Mouse (Mus musculus) erythroblast, embryonic 14.5 days (primary cell): ENCODE data around the gene Rhobtb1. TPM values are rescaled to one million over a fixed set of nuclear protein-coding genes. Genes with fewer than 3 reads are reported as not detected.

Experiments
- H3K27me3 ChIP-seq: 2 replicates; pipeline ENCODE4 v1.6.1; 2012; ENCODE audit warnings: inconsistent platforms; ENCODE audit not compliant: control insufficient read depth
- H3K36me3 ChIP-seq: 2 replicates; pipeline ENCODE4 v1.6.1; 2012; ENCODE audit warnings: mild to moderate bottlenecking, inconsistent platforms; ENCODE audit not compliant: control insufficient read depth
- H3K4me1 ChIP-seq: 2 replicates; pipeline ENCODE4 v1.6.1; 2012; ENCODE audit warnings: inconsistent platforms; ENCODE audit not compliant: control insufficient read depth
- H3K4me3 ChIP-seq: replicated peaks from 2 replicates; pipeline ENCODE3; 2012; ENCODE audit warnings: moderate library complexity, mild to moderate bottlenecking, inconsistent platforms
- H3K9me3 ChIP-seq: 2 replicates; pipeline ENCODE4 v1.6.1; 2012; ENCODE audit warnings: low read length, inconsistent platforms, mixed read lengths; ENCODE audit not compliant: control insufficient read depth
- GATA1 ChIP-seq: IDR thresholded peaks from 2 replicates; pipeline ENCODE4 v1.6.1; 2012; ENCODE audit warnings: low read length, inconsistent platforms, mixed read lengths
- TAL1 ChIP-seq: IDR thresholded peaks from 3 replicates; pipeline ENCODE4 v1.6.1; 2012; ENCODE audit warnings: low read length, inconsistent platforms, mixed read lengths
- polyA plus RNA-seq: library from polyadenylated mRNA; stranded (reverse); fragments of >175 nt; gene quantifications from 2 replicates; pipeline ENCODE4 v1.2.3, GENCODE M21; 2012

Gene Rhobtb1
- polyA plus RNA-seq, 1 experiment = 0.03 TPM

DNA sequence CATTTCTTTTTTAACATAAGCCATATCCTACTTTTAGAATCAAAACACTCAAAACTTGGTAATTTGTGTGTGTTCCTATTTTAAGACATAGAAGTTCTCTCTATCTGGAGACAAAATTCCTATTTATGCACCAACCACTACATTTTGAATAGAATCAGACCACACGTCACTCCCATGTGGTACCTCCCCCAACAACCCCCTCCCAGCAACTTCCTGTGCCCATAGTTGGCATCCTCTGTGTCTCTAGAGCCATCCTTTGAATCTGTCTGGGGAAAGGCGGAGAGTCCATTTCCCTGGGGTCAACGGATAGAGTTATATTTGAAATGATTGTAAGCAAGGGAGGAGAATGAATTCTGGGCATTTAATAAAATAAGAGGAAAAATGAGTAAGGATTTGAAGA lies 24.9 kb downstream of the Rhobtb1 start:
- TF ChIP-seq TAL1 = no peak
- TF ChIP-seq GATA1 = no peak
- Histone ChIP-seq H3K9me3 (peaks cover 4% of the 10 kb centered on the region; the same call in 1 of the 2 replicates), H3K4me3 (no peak overlapping the region), H3K4me1 (no peaks in the 10 kb centered on the region), H3K27me3 (no peaks in the 10 kb centered on the region), H3K36me3 (no peaks in the 10 kb centered on the region)

DNA sequence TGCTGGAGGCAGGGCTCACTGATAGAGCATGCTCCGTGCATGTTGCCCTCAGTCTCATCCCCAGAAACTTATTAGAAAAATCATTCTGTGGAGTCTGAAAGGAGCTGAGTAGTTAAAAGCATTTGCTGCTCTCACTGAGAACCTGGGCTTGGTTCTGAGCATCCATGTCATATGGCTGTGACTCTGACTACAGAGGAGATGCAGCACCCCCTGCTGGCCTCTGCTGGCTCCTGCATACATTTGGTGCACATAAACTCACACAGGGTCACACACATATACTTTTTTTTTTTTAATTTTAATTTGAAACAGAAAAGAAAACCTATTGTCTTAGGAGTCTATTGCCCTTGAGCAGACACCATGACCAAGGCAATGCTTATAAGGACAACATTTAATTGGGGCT lies 28.1 kb downstream of the Rhobtb1 start:
- no peak overlapping the region for H3K4me3 ChIP-seq

DNA sequence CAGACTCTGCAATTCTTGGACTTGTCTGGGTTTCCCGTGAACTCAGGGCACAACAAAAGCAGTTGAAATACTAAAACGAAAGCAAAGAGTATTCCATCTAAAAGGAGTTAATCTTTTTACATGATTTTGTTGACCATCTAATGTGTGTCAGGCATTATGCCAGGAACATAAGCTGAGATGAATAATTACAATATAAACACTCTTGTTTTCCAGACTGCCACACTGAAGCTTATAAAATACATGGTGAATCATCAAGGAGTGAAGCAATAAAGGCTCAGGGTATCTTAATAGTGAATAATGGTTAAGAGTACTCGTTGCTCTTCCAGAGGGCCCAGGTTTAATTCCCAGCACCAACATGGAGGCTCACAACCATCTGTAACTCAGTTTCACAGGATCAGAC lies 29.8 kb downstream of the Rhobtb1 start:
- H3K9me3 ChIP-seq = peaks cover 6% of the 10 kb centered on the region; the same call in 1 of the 2 replicates
- H3K36me3 ChIP-seq = no peaks in the 10 kb centered on the region
- H3K4me1 ChIP-seq = no peaks in the 10 kb centered on the region
- TF ChIP-seq GATA1 (no peak), TAL1 (no peak)
- no peaks in the 10 kb centered on the region for H3K27me3 ChIP-seq
- H3K4me3 ChIP-seq = no peak overlapping the region

More for the DNA sequence above, 28.1 kb downstream of the Rhobtb1 start:
- Histone ChIP-seq H3K9me3 (peaks cover 6% of the 10 kb centered on the region; the same call in 1 of the 2 replicates), H3K36me3 (no peaks in the 10 kb centered on the region), H3K27me3 (no peaks in the 10 kb centered on the region), H3K4me1 (no peaks in the 10 kb centered on the region)
- TF ChIP-seq GATA1 (no peak), TAL1 (no peak)

DNA sequence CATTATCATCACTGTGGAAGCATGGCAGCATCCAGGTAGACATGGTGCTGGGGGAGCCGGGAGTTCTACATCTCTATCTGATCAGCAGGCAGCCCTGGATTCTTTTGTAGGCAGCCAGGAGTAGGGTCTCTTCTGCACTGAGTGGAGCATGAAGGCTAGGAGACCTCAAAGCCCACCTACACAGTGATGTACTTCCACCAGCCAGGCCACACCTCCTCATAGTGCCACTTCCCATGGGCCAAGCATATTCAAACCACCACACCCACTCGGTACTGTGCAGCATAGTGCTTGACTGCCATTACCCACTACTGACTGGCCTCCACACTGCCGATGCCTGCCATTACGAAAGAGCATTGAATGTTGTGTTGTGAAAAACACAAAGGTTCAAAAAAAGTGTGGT lies 33.7 kb downstream of the Rhobtb1 start:
- no peak overlapping the region for H3K4me3 ChIP-seq
- TF ChIP-seq TAL1 (no peak), GATA1 (no peak)

DNA sequence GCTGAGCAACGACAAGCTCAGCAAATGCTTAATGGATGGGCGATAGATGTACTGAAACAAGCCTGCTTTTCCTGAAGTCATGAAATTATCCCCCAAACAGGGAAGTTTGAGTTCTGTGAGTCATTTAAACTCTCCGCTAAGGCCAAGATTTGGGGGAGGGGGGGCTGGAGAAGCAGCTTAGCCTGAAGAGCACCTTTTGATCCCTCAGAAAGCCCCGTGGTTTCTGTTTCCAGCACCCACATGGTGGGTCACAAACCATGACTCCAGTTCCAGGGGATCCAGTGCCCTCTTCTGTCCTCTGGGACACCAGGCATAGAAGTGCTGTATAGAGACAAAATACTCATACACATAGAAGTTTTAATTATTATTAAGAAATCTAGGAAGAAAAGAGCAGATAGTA lies 34.2 kb downstream of the Rhobtb1 start:
- peaks cover 2% of the 10 kb centered on the region; the same call in 1 of the 2 replicates for H3K9me3 ChIP-seq
- no peaks in the 10 kb centered on the region for H3K4me1 ChIP-seq
- no peak overlapping the region for H3K4me3 ChIP-seq
- no peaks in the 10 kb centered on the region for H3K36me3 ChIP-seq
- TF ChIP-seq TAL1 (no peak), GATA1 (no peak)
- H3K27me3 ChIP-seq = no peaks in the 10 kb centered on the region

More for the DNA sequence above, 33.7 kb downstream of the Rhobtb1 start:
- H3K4me1 ChIP-seq = no peaks in the 10 kb centered on the region
- H3K9me3 ChIP-seq = peaks cover 2% of the 10 kb centered on the region; the same call in 1 of the 2 replicates
- no peaks in the 10 kb centered on the region for H3K36me3 ChIP-seq
- no peaks in the 10 kb centered on the region for H3K27me3 ChIP-seq

DNA sequence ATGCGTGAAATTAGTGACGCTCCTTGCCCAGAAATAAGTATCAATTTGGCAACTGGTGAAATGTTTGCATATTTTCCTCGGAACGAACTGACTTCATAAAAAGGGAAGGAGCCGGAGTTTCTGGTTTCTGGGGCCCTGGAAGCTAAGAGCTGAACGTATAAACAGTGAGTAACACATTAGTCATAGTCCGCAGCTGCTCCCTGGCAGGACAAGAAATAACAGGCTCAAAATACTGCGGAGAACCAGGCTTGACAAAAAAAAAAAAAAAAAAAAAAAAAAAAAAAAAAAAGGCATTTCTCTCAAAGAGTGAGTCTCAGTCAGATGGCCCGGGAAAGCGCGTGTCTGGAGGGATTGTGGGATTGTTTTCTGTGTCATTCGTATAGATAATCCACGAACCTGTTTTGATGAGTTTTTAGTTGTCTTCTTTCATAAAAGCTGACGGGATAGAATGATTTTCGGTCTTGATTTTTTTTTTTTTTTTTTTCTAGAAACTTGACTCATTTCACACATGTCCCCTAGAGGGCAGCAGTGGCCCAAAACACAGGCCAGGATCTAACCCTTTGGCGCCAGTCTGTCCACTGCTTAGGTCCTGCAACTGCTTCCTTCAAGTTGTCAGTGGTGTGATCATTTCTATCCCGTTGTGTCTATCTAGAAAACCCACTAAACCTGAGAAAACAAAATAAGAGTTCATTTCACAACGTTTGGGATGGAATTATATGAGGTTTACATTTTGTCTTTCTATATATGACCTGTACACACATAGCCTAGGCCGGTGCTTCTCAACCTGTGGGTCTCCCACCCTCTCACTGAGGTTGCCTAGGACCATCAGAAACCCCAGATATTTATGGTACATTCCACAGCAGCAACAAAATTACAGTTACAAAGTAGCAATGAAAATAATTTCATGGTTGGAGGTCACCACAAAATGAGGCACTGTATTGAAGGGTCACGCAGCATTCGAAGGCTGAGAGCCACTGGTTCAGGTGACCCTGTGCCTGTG lies 35.0 kb downstream of the Rhobtb1 start:
- Histone ChIP-seq H3K4me3 (no peak overlapping the region), H3K4me1 (no peaks in the 10 kb centered on the region), H3K9me3 (peaks cover 2% of the 10 kb centered on the region; the same call in 1 of the 2 replicates), H3K27me3 (no peaks in the 10 kb centered on the region), H3K36me3 (no peaks in the 10 kb centered on the region)
- TF ChIP-seq TAL1 (no peak), GATA1 (no peak)

DNA sequence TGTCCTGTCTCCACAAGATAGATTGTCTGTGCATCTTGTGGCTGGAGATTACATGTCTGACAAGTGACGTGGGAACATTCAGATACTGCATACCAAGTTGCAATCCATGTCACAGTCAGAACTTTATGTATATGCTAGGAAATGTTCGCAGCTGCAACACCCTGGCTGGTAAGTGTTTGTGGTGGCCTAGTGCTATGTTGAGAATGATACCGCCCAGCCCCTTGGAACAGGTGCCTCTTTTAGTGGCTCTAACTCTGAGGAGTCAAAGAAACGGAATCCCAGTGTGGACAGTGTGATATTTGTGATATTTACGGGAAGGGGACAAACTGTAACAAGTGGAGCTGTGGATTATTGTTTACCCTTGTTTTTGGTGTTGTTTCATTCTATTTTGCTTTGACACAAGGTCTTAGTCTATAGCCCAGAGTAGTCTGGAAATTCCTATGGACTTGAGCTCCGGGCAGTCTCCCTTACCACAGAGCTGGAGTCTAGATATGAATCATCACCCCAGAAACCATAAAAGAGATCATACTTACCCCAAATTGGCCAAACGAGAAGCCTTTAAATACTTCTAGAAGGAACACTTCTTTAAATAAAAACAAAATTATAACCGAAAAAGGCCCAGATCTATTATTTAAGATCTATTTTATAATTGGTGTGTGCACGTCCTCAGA lies 36.7 kb downstream of the Rhobtb1 start:
- TF ChIP-seq TAL1 (no peak), GATA1 (no peak)
- Histone ChIP-seq H3K4me1 (no peaks in the 10 kb centered on the region), H3K4me3 (no peak overlapping the region), H3K27me3 (no peaks in the 10 kb centered on the region), H3K9me3 (peaks cover 2% of the 10 kb centered on the region; the same call in 1 of the 2 replicates), H3K36me3 (no peaks in the 10 kb centered on the region)

DNA sequence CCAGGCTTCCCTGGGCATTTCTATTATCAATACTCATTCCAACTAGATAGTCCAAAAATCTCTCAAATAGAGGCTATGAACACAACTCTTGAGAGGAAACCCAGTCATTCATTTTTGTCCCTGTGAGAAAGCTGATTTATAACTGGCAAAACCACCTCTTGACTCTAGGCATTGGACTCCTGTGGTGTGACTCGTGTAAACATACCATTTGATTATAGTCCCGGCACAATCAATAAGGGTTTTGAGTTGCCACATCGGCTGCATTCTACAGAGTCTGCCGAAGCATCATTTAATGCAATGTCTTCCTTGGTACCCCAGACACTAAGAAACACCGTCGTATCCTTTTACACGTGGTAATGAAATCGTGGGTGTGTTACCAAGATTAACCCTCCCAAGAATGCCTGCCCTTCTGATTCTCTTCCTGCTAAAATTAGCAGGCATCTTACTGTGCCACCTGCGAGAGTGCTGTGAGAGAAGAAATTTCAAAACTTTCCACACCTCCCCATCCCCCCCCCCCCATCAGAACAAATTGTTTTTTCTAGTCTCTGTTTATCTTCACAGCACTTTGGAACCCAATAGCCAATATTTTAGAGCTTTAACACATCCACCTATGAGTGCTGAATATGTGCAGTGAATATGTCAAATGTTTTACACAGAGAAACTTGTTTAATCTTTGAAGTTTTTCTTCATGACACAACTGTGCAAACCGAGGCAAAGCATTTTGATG lies 39.4 kb downstream of the Rhobtb1 start:
- no peak for TF ChIP-seq GATA1
- no peak for TF ChIP-seq TAL1

DNA sequence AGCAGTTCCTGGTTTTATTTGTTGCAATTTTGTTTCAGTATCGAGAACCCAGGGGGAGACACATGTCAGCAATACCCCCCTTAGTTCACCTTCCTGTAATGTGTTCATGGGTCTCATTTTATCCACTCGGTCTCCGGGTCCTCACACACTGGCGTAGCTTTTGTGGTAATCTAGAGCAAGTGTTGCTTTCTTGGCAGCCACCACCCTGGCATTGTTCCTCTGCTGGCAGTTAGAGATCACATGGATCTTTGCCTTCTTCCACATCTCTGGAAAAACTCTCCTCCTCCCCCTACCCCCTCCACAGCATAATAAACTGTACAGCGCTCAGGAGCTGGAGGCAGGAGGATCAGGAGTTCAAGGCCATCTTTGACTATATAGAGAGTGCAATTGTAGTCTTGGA lies 41.0 kb downstream of the Rhobtb1 start:
- Histone ChIP-seq H3K9me3 (no peaks in the 10 kb centered on the region), H3K4me3 (no peak overlapping the region), H3K27me3 (no peaks in the 10 kb centered on the region), H3K4me1 (no peaks in the 10 kb centered on the region), H3K36me3 (no peaks in the 10 kb centered on the region)
- TF ChIP-seq GATA1 (no peak), TAL1 (no peak)

More for the DNA sequence above, 39.4 kb downstream of the Rhobtb1 start:
- no peak overlapping the region for H3K4me3 ChIP-seq
- H3K9me3 ChIP-seq = no peaks in the 10 kb centered on the region
- no peaks in the 10 kb centered on the region for H3K4me1 ChIP-seq
- no peaks in the 10 kb centered on the region for H3K27me3 ChIP-seq
- H3K36me3 ChIP-seq = no peaks in the 10 kb centered on the region
